In the genomic region with DNA sequence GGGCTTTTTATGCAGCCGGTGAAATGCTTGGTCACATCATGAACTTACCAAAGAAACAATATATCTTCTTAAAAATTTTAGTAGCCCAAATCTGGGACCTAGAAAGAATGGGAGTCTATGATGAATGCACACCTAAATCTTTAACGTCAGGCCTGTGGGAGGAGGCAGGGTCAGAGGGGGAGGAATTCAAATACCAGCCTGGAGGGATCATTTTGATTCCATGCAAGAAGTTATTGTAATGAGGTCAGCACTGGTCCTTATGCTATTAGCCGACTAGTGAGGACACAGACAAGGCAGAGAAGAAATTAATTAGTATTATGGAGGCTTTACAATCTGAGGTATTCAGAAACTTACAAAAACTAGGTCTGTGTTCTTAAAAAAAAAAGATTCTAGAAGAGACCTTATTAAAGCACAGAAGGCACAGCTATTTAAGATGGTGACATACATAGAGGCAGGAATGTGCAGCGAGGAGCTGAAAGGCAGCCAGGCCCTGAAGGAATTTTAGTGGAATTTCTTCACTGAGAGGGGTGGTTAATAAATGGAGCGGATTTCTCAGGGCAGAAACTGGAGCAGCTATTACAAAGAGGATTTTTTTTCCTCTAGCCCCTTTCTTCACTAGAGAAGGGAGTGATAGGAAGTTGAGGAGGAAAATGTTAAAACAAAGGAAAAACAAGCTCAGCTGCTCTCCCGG, we compare ENCODE assay signal across 9 mouse cellular contexts.
DNase-seq lines count a peak whose midpoint lies in the region; ATAC-seq lines count a peak whose summit lies in the region.
"Had no signal": no experiment of that assay in that cellular context is flagged by ENCODE, and none has a peak within 500 bp of the region (broad histone marks: within the 10 kb centered on the region; RNA-seq: fewer than 3 reads in every experiment).

No protein-coding gene starts in this region.

- H3K36me3 ChIP-seq in midbrain, embryonic 16.5 days (ENCODE audit: control insufficient read depth, insufficient read depth, low read length), result no peaks in the 10 kb centered on the region
- no peaks in the 10 kb centered on the region for H3K36me3 ChIP-seq in midbrain, embryonic 11.5 days (ENCODE audit: control insufficient read depth, insufficient read depth, low read length)
- H3K36me3 ChIP-seq: stomach, embryonic 15.5 days had no signal

- no peaks in the 10 kb centered on the region for H3K27me3 ChIP-seq in midbrain, embryonic 16.5 days (ENCODE audit: control insufficient read depth, insufficient read depth, low read depth, low read length)
- H3K27me3 ChIP-seq in midbrain, embryonic 11.5 days (ENCODE audit: control insufficient read depth, insufficient read depth, low read length), result no peaks in the 10 kb centered on the region
- H3K27me3 ChIP-seq: stomach, embryonic 15.5 days had no signal

- no peak overlapping the region for H3K4me2 ChIP-seq in midbrain, embryonic 16.5 days (ENCODE audit: low read length)
- H3K4me2 ChIP-seq in midbrain, embryonic 11.5 days, result no peak overlapping the region
- H3K4me2 ChIP-seq: stomach, embryonic 15.5 days had no signal

- peaks cover 9% of the 10 kb centered on the region; the same call in 1 of the 2 replicates for H3K4me1 ChIP-seq in midbrain, embryonic 16.5 days (ENCODE audit: control insufficient read depth, insufficient read depth, low read length)
- no peaks in the 10 kb centered on the region for H3K4me1 ChIP-seq in midbrain, embryonic 11.5 days (ENCODE audit: control insufficient read depth, insufficient read depth, low read length)
- H3K4me1 ChIP-seq: stomach, embryonic 15.5 days had no signal

- 21% methylated on average over 6 of the region's 6 CpGs for WGBS in midbrain, embryonic 16.5 days
- WGBS in midbrain, embryonic 11.5 days, result 25% methylated on average over 6 of the region's 6 CpGs

- H3K9ac ChIP-seq in midbrain, embryonic 16.5 days (ENCODE audit: low read depth, low read length), result no peak overlapping the region
- H3K9ac ChIP-seq in midbrain, embryonic 11.5 days (ENCODE audit: low read length), result no peak overlapping the region
- H3K9ac ChIP-seq: stomach, embryonic 15.5 days had no signal

- no peak overlapping the region for H3K4me3 ChIP-seq in midbrain, embryonic 16.5 days (ENCODE audit: low read depth, low read length)
- no peak overlapping the region for H3K4me3 ChIP-seq in midbrain, embryonic 11.5 days (ENCODE audit: low read depth, low read length)
- H3K4me3 ChIP-seq: stomach, embryonic 15.5 days had no signal

- H3K27ac ChIP-seq in midbrain, embryonic 16.5 days (ENCODE audit: low read length), result peak overlapping the region; percentile 60; the same call in 1 of the 2 replicates
- H3K27ac ChIP-seq in midbrain, embryonic 11.5 days (ENCODE audit: low read depth, low read length), result no peak overlapping the region
- H3K27ac ChIP-seq: stomach, embryonic 15.5 days had no signal

- intact Hi-C loops in gastrocnemius, postnatal 14 days (cut with DNase I; ENCODE audit: low total_unique reads), result no loop called here
- intact Hi-C loops in gastrocnemius, postnatal 36 days (cut with DNase I), result no loop called here

- no peak for ATAC-seq in midbrain, embryonic 16.5 days
- no peak for ATAC-seq in midbrain, embryonic 11.5 days (ENCODE audit: low FRiP score)
- no peak for ATAC-seq in erythroblast, adult 5-6 weeks (replicated peaks; ENCODE audit: low FRiP score, poor library complexity, severe bottlenecking)

- DNase-seq in gastrocnemius, postnatal 14 days, result peak; percentile 8
- no peak for DNase-seq in gastrocnemius, postnatal 36 days
- DNase-seq in midbrain, embryonic 11.5 days (ENCODE audit: low spot score, missing footprints), result no peak
- DNase-seq in kidney, adult 18-20 months, result peak; percentile 6
- no peak for DNase-seq in layer of hippocampus, adult 9-11 months
- no peak for DNase-seq in thymus, postnatal 0 days (ENCODE audit: low spot score)

- no peaks in the 10 kb centered on the region for H3K9me3 ChIP-seq in midbrain, embryonic 16.5 days (replicated peaks; ENCODE audit: control insufficient read depth, low read length, poor library complexity, severe bottlenecking)
- H3K9me3 ChIP-seq in midbrain, embryonic 11.5 days (ENCODE audit: control insufficient read depth, low read length), result no peaks in the 10 kb centered on the region
- H3K9me3 ChIP-seq: stomach, embryonic 15.5 days had no signal

Comparison
In these comparisons a context has a peak if more than half of its experiments do, and no peak if none do; other contexts are left out.
1. DNase-seq: peak in gastrocnemius, postnatal 14 days (single experiment) and kidney, adult 18-20 months (single experiment); none in gastrocnemius, postnatal 36 days (0 of 2), midbrain, embryonic 11.5 days (single experiment), layer of hippocampus, adult 9-11 months (single experiment) and thymus, postnatal 0 days (single experiment).